Mouse (Mus musculus) lung, embryonic 15.5 days (tissue): Measurements from ENCODE around the gene Wnk2. TPM values are rescaled to one million over a fixed set of nuclear protein-coding genes. Genes with fewer than 3 reads are reported as not detected.
A peak's percentile ranks its signal among the peaks of the same experiment; 100 is the strongest.

Source experiments
- ATAC-seq: fragments of 200-750 bp; cut with Nextera tagmentation; 2 replicates; pipeline ENCODE4 v1.8.0; 2017; ENCODE audit warnings: moderate number of reproducible peaks, borderline replicate concordance; ENCODE audit not compliant: low FRiP score, low TSS enrichment; ENCODE audit errors: extremely low read depth
- H3K27ac ChIP-seq: fragments of 300-500 bp; sonication (generic); 2 replicates; pipeline ENCODE4 v1.5.1; 2015; ENCODE audit warnings: moderate library complexity, mild to moderate bottlenecking, inconsistent platforms
- H3K27me3 ChIP-seq: fragments of 300-500 bp; sonication (generic); 2 replicates; pipeline ENCODE4 v1.6.1; 2015; ENCODE audit warnings: inconsistent platforms
- H3K36me3 ChIP-seq: fragments of 300-500 bp; sonication (generic); 2 replicates; pipeline ENCODE4 v1.6.1; 2015; ENCODE audit warnings: inconsistent platforms
- H3K4me1 ChIP-seq: fragments of 300-500 bp; sonication (generic); 2 replicates; pipeline ENCODE4 v1.6.1; 2015; ENCODE audit warnings: inconsistent platforms
- H3K4me2 ChIP-seq: fragments of 300-500 bp; sonication (generic); 2 replicates; pipeline ENCODE4 v1.6.1; 2015; ENCODE audit warnings: inconsistent platforms, mild to moderate bottlenecking, moderate library complexity
- H3K4me3 ChIP-seq: fragments of 300-500 bp; sonication (generic); 2 replicates; pipeline ENCODE4 v1.5.1; 2015; ENCODE audit warnings: mild to moderate bottlenecking, inconsistent platforms
- H3K9ac ChIP-seq: fragments of 300-500 bp; sonication (generic); 2 replicates; pipeline ENCODE4 v1.6.1; 2015; ENCODE audit warnings: inconsistent platforms
- H3K9me3 ChIP-seq: fragments of 300-500 bp; sonication (generic); 2 replicates; pipeline ENCODE4 v1.6.1; 2016; ENCODE audit warnings: inconsistent platforms
- WGBS: fragments of 180-500 bp; shearing (Covaris S2); methylation state at CpG from one replicate; pipeline ENCODE4 v1.1.7; 2015; 5-methylcytosine and 5-hydroxymethylcytosine counted together
- polyA plus RNA-seq: library from polyadenylated mRNA; unstranded; fragments of >200 nt; fragmentation: Nextera tagmentation; extraction: Ambion mirVana; gene quantifications from 2 replicates; pipeline ENCODE4 v1.2.1, GENCODE M21; 2015

Wnk2 gene
- polyA plus RNA-seq, 1 experiment from 2014 or later = 0.81 TPM

DNA sequence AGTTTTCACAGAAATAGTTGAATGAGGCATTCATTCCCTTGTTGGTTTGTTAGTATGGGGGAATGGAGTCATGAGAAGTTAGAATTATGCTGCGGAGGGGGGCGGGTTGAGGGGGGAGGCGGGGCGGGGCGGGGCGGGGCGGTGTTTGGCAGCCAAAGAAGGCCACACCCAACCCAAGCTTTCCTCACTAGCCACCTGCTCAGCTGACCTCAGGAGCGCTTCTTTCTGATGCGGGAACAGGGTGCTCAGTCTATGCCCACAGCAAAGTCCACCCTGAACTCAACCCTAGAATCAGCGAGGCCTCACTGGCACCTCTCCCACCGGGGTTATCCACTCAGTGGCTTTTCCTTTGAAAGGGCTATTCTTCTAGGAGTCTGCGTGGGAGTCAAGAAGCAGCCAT, 123.1 kb downstream of the Wnk2 start:
- no peak for ATAC-seq
- H3K27me3 ChIP-seq = no peaks in the 10 kb centered on the region
- H3K4me2 ChIP-seq = peak overlapping the region; percentile 29; the same call in 1 of the 2 replicates
- H3K4me1 ChIP-seq = peaks cover 11% of the 10 kb centered on the region; the same call in 1 of the 2 replicates
- H3K9ac ChIP-seq = no peak overlapping the region
- no peak overlapping the region for H3K4me3 ChIP-seq
- no peaks in the 10 kb centered on the region for H3K36me3 ChIP-seq
- no peaks in the 10 kb centered on the region for H3K9me3 ChIP-seq
- H3K27ac ChIP-seq = no peak overlapping the region
- 3% methylated on average over 10 of the region's 12 CpGs for WGBS

- no peaks in the 10 kb centered on the region; the same call in 1 of the 2 replicates for H3K9me3 ChIP-seq
- 63% methylated on average over 3 of the region's 3 CpGs for WGBS
- no peak overlapping the region for H3K4me3 ChIP-seq
- no peak overlapping the region for H3K4me2 ChIP-seq
- H3K9ac ChIP-seq = no peak overlapping the region
- ATAC-seq = no peak
- H3K27ac ChIP-seq = no peak overlapping the region
- H3K36me3 ChIP-seq = no peaks in the 10 kb centered on the region
- peaks cover 6% of the 10 kb centered on the region; the same call in 1 of the 2 replicates for H3K4me1 ChIP-seq
- no peaks in the 10 kb centered on the region for H3K27me3 ChIP-seq
Observed at GRCm38 (mm10) chr13:49021693-49022092, 126.1 kb downstream of the Wnk2 start.

DNA sequence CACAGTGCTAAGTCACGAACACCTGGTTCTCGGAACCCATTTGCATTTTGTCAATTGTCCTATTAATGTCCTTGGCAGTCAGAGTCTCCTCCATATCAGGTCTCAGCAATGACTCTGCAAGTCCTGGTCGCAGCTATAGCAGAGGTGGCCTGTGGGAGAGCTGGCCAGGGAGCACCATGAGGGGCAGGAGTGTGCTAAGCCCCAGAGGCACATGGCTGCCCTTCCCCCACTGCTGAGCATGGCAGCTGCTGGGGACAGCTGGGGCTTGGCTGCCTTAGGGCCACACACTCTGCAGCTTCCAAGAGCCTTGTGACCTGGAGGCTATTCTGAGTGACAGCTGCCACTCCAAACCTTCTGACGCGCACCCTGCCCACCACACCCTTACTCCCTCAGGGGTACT, 127.7 kb downstream of the Wnk2 start:
- no peak overlapping the region for H3K27ac ChIP-seq
- H3K27me3 ChIP-seq = no peaks in the 10 kb centered on the region
- no peaks in the 10 kb centered on the region; the same call in 1 of the 2 replicates for H3K9me3 ChIP-seq
- no peak overlapping the region for H3K9ac ChIP-seq
- no peak overlapping the region for H3K4me2 ChIP-seq
- no peaks in the 10 kb centered on the region for H3K36me3 ChIP-seq
- H3K4me1 ChIP-seq = peaks cover 21% of the 10 kb centered on the region
- no peak for ATAC-seq
- no peak overlapping the region for H3K4me3 ChIP-seq
- 58% methylated on average over 5 of the region's 5 CpGs for WGBS

DNA sequence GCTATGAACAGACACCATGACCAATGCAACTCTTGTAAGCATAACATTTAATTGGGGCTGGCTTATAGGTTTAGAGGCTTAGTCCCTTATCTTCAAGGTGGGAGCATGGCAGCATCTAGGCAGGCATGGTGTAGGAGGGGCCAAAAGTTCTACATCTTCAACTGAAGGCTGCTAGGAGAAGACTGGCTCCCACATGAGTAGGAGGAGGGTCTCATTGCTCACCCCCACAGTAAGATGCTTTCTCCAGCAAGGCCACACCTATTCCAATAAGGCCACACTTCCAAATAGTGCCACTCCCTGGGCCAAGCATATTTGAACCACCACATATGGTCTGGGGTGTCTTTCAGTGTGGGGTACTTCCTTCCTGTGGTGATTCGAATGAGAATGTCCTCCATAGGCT, 130.4 kb downstream of the Wnk2 start:
- H3K27ac ChIP-seq = no peak overlapping the region
- no peak overlapping the region for H3K9ac ChIP-seq
- H3K4me2 ChIP-seq = no peak overlapping the region
- H3K9me3 ChIP-seq = no peaks in the 10 kb centered on the region; the same call in 1 of the 2 replicates
- no peaks in the 10 kb centered on the region for H3K36me3 ChIP-seq
- H3K4me1 ChIP-seq = peaks cover 19% of the 10 kb centered on the region
- no peaks in the 10 kb centered on the region for H3K27me3 ChIP-seq
- no peak overlapping the region for H3K4me3 ChIP-seq
- no peak for ATAC-seq
- WGBS = 93% methylated on average over 1 of the region's 1 CpGs

DNA sequence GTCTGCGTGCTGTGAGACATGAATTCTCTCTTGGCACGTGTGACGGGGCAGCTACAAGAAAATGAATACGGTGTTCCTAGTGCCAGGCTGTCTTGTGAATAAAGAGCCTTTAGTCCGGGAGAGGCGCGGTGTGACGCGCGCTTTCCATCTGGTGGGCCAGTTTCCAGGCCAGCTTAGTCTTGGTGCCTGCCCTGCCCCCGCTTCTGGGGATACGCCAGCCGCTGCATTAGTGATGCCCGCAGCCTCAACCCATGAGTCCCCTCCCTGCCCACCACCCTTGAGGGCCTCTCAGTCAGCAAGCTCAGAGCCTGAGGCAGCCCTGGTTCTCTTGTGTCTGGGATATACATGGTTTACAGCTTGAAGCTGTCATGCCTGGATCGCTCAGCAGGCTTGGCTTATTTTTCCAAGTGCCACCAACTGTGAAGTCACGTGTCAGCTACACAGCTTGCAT, 131.5 kb downstream of the Wnk2 start:
- no peaks in the 10 kb centered on the region for H3K27me3 ChIP-seq
- ATAC-seq = peak; percentile 64
- 4% methylated on average over 16 of the region's 16 CpGs for WGBS
- peak overlapping the region; percentile 57 for H3K4me2 ChIP-seq
- no peaks in the 10 kb centered on the region; the same call in 1 of the 2 replicates for H3K9me3 ChIP-seq
- H3K4me3 ChIP-seq = peak overlapping the region; percentile 18
- no peak overlapping the region for H3K9ac ChIP-seq
- no peaks in the 10 kb centered on the region for H3K36me3 ChIP-seq
- peak overlapping the region; percentile 70 for H3K27ac ChIP-seq
- peaks cover 19% of the 10 kb centered on the region for H3K4me1 ChIP-seq

GRCm38 (mm10) chr13:49015366-49016306, 132.2 kb downstream of the Wnk2 start:
- Histone ChIP-seq H3K27me3 (no peaks in the 10 kb centered on the region), H3K4me2 (peak overlapping the region; percentile 57), H3K27ac (peak overlapping the region; percentile 70), H3K9me3 (no peaks in the 10 kb centered on the region; the same call in 1 of the 2 replicates), H3K4me1 (peaks cover 19% of the 10 kb centered on the region), H3K36me3 (no peaks in the 10 kb centered on the region), H3K4me3 (peak overlapping the region; percentile 18), H3K9ac (no peak overlapping the region)
- WGBS = 4% methylated on average over 30 of the region's 30 CpGs
- peak; percentile 60 for ATAC-seq

- peaks cover 16% of the 10 kb centered on the region for H3K4me1 ChIP-seq
- no peak overlapping the region for H3K27ac ChIP-seq
- H3K4me3 ChIP-seq = no peak overlapping the region
- H3K4me2 ChIP-seq = no peak overlapping the region
- H3K9ac ChIP-seq = no peak overlapping the region
- 43% methylated on average over 5 of the region's 5 CpGs for WGBS
- no peaks in the 10 kb centered on the region for H3K36me3 ChIP-seq
- no peaks in the 10 kb centered on the region; the same call in 1 of the 2 replicates for H3K9me3 ChIP-seq
- ATAC-seq = no peak
- no peaks in the 10 kb centered on the region for H3K27me3 ChIP-seq
Observed at GRCm38 (mm10) chr13:49013206-49013794, 134.5 kb downstream of the Wnk2 start.

- Histone ChIP-seq H3K4me3 (no peak overlapping the region), H3K9me3 (no peaks in the 10 kb centered on the region), H3K4me2 (no peak overlapping the region), H3K9ac (no peak overlapping the region), H3K27me3 (no peaks in the 10 kb centered on the region), H3K27ac (no peak overlapping the region), H3K36me3 (no peaks in the 10 kb centered on the region), H3K4me1 (no peaks in the 10 kb centered on the region)
- ATAC-seq = no peak
- WGBS = 54% methylated on average over 3 of the region's 3 CpGs
Observed at GRCm38 (mm10) chr13:49001691-49002090, 146.1 kb downstream of the Wnk2 start.

- H3K9me3 ChIP-seq = no peaks in the 10 kb centered on the region
- 10% methylated on average over 6 of the region's 6 CpGs for WGBS
- ATAC-seq = peak; percentile 49; the same call in 1 of the 2 replicates
- no peak overlapping the region for H3K9ac ChIP-seq
- no peak overlapping the region for H3K27ac ChIP-seq
- no peak overlapping the region for H3K4me2 ChIP-seq
- H3K27me3 ChIP-seq = no peaks in the 10 kb centered on the region
- no peaks in the 10 kb centered on the region for H3K36me3 ChIP-seq
- no peak overlapping the region for H3K4me3 ChIP-seq
- 0 out of 2 replicates have a peak, but pooled peaks cover 5% of the 10 kb centered on the region for H3K4me1 ChIP-seq
Observed at GRCm38 (mm10) chr13:48998591-48998990, 149.2 kb downstream of the Wnk2 start.

DNA sequence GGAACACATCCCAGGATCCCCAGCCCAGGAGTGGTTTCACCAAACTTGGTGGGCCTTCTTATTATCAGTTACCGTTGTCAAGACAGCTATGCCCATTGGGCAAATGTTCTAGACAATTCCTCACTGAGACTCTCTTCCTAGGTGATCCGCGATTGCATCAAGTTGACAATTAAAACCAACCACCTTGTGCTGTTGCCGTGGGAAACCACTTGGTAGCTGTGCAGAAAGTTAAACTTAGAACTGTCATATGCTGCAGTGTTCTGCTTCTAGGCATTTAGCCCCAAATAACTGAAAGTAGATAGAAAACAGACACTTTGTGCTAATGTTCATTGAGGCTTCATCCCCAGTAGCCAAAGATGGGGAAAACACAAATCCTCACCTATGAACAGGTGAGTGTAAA, 151.1 kb downstream of the Wnk2 start:
- ATAC-seq = no peak
- Histone ChIP-seq H3K9ac (no peak overlapping the region), H3K36me3 (no peaks in the 10 kb centered on the region), H3K27me3 (no peaks in the 10 kb centered on the region), H3K27ac (no peak overlapping the region), H3K4me1 (0 out of 2 replicates have a peak, but pooled peaks cover 5% of the 10 kb centered on the region), H3K9me3 (no peaks in the 10 kb centered on the region), H3K4me3 (no peak overlapping the region), H3K4me2 (no peak overlapping the region)
- WGBS = 84% methylated on average over 4 of the region's 4 CpGs

DNA sequence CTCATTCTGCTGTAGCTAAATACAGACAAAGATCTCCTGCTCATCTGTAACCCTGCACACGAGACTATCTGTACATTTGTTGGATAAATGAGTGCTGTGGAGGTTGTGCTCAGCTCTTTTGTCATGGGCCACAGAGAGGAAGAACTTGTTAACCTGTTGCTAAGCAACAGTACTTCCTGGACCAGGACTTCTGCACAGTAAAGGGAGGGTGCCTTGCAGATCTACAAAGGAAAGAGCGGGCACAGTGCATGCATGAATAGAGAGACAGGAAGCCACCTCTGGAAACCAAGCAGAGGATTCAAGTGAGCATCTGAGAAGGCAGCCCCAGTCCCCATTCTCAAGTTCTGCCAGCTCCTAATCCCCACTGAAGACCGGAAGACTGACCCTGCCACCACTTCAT, 152.9 kb downstream of the Wnk2 start:
- Histone ChIP-seq H3K4me1 (0 out of 2 replicates have a peak, but pooled peaks cover 5% of the 10 kb centered on the region), H3K4me3 (no peak overlapping the region), H3K9me3 (no peaks in the 10 kb centered on the region), H3K4me2 (no peak overlapping the region), H3K9ac (no peak overlapping the region), H3K27me3 (no peaks in the 10 kb centered on the region), H3K27ac (no peak overlapping the region), H3K36me3 (no peaks in the 10 kb centered on the region)
- WGBS = 18% methylated on average over 3 of the region's 3 CpGs
- ATAC-seq = no peak

- Histone ChIP-seq H3K4me3 (no peak overlapping the region), H3K9me3 (no peaks in the 10 kb centered on the region), H3K4me2 (no peak overlapping the region), H3K27me3 (no peaks in the 10 kb centered on the region), H3K27ac (no peak overlapping the region), H3K9ac (no peak overlapping the region), H3K36me3 (no peaks in the 10 kb centered on the region), H3K4me1 (0 out of 2 replicates have a peak, but pooled peaks cover 5% of the 10 kb centered on the region)
- no peak for ATAC-seq
Observed at GRCm38 (mm10) chr13:48992914-48993313, 154.9 kb downstream of the Wnk2 start.
